Mouse (Mus musculus) erythroblast, adult 5-6 weeks (primary cell): Measurements from ENCODE around the gene Trim52. TPM values are rescaled to one million over a fixed set of nuclear protein-coding genes. Genes with fewer than 3 reads are reported as not detected.
"Not testable (repeated sequence)": the region's sequence is repeated elsewhere in the genome, so short reads cannot be mapped to it uniquely, and the experiment has no call there.

Experiments
- ATAC-seq: replicated peaks from 2 replicates; pipeline ENCODE4 v1.8.0; 2016; ENCODE audit warnings: moderate number of reproducible peaks, mild to moderate bottlenecking, moderate TSS enrichment, inconsistent platforms; ENCODE audit not compliant: poor library complexity, low FRiP score, severe bottlenecking
- total RNA-seq, 2 experiments: library from RNA; stranded (forward) in 1 of 2; stranded (reverse) in 1 of 2; fragments of 150-400 nt in 1 of 2; fragments of 200-764, 138-1000 nt in 1 of 2; gene quantifications; 2 replicates each; pipeline versions ENCODE4 v1.2.3 to v1.2.4; 2015 to 2017; ENCODE audit warnings: low replicate concordance in 2 of 2

The Trim52 gene
- total RNA-seq (2015; ENCODE audit: low replicate concordance) (not detected in 2 replicates), total RNA-seq (2017; ENCODE audit: low replicate concordance) (not detected in 2 replicates)

DNA sequence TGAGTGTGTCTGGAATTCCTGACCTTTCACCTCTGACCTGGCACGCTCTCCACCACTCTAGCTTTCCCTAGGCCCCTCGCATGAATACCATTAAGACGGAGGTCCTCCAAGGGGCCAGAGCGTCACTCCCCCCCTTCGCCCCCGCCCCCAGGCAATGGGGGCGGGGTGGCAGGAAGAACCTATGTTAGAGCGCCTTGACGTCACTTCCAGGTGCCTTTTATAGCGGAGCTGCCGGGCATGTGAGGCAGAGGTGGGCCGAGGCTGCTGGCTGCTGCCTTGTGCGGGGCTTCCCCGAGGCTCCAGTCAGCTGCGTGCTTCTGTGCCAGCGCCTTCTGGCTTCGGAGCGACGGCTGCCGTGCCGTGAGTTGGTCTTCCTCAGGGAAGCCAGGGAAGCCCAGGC, at the start of gene Trim52:
TSS of gene Trim52 (plus strand) at position 219 of the 400 bp plus-strand sequence.
- ATAC-seq = no peak

DNA sequence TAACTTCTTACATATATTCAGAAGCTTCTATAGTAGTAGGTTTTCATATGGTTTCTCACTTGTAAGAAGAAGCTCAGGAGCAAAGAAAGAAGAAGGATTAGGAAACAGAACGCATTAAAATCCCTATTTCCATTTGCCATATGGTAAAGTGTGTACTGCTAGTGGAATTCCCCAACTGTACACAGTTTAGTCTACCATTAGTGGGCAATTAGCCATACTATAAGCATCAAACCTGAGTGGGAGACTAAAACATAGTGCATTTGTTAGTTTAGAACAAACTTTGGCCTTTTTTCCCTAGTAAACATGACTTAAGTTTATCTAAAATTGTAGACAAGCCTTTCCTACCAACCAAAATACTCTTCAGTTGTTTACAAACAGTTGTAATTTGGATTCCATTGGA, 33.4 kb upstream of the Trim52 start:
- no peak for ATAC-seq

DNA sequence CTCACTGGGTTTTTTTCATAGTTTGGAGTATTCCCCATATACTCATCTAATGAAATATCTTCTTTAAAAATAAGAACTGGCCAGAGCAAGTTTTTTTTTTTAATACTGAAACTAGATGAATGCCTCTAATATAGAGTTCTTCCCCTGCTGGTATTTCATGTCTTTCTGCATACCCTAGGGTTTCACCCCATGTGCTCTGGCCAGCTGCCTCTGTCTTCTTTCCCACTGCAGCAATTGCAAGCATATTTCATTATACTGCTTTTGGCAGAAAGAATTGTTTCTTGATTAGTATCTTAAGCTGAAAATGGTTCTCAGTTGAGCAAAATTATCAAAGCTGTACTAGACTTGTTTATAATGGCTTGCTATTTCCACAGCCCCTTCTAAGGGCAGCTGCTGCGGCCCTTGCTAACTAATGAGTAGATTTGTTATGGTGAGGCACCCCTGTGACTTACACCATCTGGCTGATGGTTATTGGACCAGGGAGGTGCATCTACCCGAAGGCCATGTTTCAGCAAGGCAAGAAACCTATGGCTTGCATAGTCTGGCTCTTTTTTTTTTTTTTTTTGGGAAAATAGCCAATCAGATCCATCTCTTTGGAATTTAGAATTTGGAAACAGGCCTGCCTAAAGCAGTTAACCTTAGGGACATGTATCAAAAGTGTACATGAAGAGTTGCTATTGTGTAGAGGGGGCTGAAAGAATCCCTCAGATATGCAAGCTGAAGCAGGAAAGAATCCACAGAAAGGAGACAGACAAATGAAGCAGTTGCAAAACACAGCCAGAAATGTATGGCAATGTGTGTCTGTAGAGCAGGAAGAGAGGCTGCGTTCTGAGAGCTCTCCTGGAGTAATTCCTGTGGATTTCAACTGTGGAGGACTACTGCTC, 30.6 kb upstream of the Trim52 start:
- no peak for ATAC-seq

DNA sequence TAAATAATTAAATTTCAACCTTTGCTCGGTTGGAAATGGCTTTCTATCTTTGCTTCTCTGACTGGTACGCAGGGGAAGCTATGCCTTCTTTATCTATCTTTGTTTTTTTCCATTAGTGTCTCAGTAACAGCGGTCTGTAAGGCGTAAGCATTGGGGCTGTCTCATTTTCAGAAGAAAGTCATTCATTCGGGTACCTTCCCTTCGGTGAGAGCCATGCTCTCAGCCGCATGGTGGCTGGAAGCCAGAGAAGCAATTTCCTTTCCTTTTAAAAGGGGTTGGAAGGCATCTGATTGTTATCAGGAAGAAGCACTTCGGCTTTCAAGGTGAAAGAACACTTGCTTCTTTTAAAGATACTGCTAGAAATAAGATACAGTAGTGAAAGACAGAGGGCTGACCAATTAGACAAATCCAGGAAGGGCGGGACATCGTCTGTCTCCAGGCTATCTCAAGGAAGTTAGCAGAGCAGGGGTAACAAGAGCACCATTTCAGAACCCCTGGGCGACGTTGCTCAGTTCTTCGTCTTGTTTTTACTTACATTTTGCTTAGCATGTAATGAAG, 17.4 kb upstream of the Trim52 start:
- no peak for ATAC-seq

DNA sequence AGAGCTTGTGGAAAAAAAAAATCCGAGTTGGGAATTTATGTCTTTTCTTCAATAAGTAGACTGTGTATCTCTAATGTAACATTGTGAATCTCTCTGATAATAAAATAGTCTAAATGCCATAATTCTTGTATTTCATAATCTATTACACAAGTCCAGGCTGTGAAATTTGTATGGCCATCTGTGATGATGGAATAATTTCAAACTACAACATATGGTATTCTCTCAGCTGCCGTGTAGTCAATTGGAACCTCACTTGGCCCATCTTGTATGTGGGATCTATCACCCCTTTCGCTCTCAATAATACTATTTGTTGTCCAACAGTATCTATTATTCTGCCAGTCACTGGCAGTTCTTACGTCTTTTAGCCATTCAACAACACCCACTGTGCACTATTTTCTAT, 9.2 kb upstream of the Trim52 start:
- no peak for ATAC-seq

DNA sequence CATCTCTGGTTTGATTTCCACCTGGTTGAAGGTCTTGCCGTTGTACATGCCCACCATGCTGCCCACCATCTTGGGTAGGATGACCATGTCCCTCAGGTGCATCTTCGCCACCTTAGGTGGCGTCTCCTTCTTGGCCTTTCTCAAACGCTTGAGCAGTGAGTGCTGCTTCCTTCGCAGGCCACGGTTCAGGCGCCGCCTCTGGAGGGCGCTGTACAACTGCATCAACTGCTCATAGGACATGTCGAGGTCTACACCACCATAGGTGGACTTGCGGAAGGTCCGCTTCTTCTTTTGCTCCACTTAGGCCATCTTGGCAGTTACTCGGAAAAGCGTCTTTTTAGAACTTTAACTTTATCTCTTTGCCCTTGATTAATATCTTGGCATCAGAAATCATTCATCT, 5.1 kb upstream of the Trim52 start:
- ATAC-seq = no peak

DNA sequence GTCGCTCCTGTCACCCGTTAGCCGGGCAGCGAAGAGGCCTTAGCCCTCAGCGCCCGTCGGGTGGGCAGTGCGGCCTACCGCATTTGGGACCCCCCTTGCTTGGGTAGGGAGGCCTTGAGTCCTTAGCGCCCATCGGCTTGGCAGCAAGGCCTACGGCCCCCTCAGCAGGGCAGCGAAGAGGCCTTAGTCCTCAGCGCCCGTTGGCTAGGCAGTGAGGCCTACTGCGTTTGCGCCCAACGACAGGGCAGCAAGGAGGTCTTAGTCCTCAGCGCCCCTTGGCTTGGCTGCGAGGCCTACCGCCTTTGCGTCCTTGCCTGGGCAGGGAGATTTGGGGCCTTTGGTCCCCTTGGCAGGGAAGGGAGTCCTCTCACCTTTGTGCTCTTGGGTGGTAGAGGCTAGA, 427 bp downstream of the Trim52 start:
- ATAC-seq = no peak

DNA sequence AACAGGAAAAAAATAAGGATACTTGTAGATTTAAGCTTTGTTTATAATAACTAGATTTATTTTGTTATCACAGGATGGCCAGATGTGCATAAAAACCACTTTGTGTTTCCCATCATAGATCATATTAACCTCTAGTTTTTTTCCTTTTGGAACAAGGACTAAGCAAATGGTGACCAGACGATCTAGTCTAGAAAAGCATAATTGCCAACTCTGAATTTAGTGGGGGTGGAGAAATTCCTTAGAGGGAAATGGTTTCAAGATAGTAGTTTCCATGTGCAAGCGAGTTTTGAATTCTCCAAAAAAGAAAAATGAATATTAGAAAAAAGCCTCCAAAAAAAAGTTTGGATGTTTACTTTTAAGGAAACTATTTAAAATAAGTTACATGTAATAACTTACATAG, 13.4 kb downstream of the Trim52 start:
- ATAC-seq = no peak

DNA sequence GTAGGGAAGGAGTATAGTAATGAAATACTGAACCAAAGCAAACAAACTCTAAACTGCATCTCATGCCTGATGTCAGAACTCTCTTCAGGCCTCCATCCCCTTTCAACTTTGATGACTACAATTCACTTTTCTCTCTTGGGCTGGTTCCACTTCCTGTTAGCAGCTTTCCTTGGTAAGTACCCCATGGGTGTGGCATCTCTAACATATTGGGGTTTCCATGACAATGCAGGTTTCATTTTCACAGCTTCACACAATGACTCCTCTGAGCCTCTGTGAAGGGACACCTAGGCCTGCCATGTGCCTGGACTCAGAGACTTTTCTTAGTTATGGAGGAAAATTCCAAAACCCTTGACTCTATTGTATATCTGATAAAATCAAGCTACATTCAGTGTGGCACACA, 30.3 kb downstream of the Trim52 start:
- ATAC-seq = no peak

DNA sequence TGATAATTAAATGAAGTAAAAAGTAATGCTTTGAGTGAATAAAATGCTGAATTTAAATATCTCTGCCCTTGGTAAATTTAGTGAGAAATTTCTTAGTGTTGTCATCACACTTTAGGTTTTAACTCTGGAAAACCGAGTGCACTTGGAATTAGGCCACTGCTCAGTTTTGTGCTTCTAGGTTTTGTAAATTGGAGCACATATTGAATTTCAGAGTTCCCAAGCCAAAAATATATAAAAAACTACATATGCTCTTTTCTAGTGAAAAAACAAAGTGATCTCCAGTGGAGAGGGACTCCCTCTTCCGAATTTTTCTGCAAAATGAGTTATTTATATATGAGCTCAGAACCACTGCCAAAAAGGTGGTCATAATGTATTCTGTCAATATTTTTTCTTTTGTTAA, 45.2 kb downstream of the Trim52 start:
- no peak for ATAC-seq

DNA sequence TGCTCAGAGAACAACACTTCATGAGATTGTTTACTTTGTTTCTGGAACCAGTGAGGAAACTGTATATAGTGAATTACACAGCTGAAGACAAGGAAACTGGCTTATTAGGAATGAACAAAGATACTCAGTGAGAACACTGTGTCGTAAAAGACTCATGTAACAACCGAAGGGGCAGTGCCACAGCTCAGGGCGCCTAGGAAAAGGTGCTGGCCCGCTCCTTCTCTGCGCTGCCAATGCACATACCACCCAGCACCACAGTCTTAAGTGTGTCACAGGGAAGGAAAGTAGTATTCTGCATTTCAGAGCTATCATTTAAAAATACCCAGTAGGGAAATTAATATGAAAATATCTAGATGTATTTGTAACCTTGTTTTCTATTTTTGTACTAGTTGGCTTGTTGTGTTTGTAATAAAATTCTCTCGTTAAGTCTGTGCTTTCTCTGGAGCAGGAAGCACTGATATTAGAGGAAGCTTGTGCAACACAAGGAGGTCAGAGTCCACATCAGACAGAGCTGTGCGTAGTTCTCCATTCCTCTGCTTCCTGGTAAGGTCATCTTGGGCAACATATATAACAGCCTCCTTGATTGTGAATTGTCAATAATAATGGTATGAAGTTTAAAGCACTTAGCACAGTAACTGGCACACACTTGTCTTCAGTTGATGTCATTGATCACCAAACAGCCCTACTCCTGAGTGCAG, 49.0 kb downstream of the Trim52 start:
- no peak for ATAC-seq

DNA sequence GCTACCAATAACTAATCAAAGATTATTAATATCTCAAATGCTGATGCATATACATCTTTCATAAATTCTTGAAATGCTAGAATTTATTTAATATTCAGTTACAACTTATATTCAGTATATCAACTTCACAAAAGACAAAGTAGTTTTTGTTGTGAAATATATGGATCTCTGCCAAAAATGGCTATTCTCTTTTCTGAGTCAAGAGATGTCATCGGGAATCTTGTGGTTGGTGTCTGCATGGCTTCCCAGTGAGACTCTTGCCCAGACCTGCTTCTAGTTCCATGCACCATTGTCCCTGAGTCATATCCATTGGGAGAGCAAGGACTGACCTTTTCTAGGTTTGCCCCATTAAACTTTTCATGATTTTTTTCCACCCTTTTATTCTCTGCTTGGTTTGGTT, 50.5 kb downstream of the Trim52 start:
- no peak for ATAC-seq

DNA sequence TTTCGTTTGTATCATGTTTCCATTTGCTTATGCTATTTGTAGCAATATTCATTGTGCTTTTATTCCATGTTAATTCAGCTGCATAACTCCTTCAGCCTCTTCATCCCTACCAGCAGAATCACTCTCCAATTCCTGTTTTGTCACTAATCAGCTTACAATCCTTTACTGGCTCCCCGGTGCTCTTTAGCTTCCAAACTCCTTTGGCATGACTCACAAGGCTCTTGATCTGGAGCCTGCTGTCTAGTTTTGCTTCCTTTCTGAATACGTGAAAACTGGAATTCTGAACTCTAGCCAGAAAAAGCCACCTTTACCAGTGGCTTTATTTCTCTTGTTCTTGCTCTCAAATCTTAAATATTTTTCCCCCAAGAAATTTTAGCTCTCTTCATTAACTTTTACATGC, 56.3 kb downstream of the Trim52 start:
- ATAC-seq = no peak

DNA sequence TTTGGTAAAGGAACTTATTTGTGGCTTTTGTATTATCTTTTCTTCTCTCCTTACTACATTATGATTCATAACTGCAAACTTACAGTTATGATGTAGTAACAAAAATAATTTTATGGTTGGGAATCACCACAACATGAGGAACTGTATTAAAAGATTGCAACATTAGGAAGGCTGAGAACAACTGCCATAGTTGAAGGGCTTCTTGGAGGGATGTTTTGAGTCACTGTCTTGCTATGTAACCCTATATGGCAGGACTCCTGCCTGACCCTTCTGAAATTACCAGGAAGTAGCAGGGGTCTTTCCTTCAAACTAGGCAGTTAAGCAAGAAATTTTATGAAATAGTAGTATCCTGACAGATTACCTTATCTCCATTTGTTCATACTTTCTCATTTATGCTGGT, 57.2 kb downstream of the Trim52 start:
- no peak for ATAC-seq

DNA sequence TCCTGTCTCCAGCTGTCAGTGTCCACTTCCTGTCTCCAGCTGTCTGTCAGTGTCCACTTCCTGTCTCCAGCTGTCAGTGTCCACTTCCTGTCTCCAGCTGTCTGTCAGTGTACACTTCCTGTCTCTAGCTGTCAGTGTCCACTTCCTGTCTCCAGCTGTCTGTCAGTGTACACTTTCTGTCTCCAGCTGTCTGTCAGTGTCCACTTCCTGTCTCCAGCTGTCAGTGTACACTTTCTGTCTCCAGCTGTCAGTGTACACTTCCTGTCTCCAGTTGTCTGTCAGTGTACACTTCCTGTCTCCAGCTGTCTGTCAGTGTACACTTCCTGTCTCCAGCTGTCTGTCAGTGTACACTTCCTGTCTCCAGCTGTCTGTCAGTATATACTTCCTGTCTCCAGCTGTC, 57.9 kb downstream of the Trim52 start:
- not testable (repeated sequence) for ATAC-seq

DNA sequence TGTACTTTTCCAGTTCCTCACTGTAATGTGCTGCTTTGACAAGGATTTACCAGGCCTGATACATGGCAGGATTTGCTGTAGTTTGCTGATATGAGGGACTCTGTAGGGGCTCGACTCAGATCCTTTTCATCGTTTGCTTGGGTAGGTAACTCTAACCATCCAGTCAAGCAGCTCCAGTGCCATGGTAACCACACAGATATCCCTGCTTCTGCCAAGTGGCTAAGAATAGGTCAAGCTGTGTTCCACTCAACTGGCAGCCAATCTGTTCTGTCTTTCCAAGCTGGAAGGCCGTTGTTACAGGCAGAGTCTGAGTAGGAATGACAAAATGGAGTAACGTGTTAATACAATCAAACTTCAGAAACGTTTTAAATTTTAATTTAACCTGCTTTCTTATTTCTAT, 70.9 kb downstream of the Trim52 start:
- ATAC-seq = no peak

DNA sequence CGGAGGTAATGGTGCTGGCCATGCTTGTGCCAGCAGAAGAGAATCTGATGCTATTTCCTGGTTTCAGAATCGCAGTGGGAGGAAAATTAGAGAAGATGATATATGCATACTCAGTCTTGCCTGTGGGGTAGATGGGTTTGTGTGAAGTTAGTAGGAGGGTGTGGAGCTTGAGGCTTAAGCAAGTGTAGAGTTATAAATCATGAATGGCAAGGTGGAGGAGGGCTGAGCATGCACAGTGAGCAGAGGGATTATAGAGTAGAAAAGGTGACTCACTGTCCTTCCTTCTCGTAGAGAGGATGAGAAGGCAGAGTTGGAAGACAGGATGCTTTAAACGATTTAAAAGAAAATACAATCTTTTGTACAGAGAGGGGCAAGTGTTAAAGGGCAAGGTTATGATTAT, 72.2 kb downstream of the Trim52 start:
- no peak for ATAC-seq

DNA sequence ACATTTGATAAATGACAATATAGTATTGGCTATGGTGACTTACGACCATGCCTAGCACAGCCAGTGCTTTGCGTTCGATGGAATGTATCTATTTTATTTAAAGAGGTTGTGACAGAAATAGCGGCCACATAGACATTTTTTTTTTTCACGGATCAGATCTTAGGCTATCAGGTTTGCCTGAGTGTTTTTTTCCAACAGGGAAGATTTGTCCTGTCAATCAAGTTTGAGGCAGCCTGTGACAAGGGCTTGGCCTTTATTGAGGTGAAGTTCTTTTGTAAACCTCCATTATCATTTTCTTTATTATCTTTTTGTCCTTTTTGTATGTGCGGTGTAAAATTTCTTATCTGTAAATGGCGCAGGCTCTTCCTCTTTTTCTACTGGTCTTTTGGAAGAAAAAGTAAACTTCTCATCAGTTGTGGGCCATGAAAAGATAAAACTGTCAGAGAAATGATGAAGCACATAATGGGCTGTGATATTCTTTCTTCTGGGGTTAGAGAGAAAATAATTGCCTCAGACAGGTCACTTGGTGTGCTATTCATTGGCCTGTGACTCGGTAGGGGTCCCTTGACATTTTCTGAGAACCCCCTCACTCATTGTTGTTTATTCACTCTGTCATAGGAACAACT, 73.2 kb downstream of the Trim52 start:
- no peak for ATAC-seq

DNA sequence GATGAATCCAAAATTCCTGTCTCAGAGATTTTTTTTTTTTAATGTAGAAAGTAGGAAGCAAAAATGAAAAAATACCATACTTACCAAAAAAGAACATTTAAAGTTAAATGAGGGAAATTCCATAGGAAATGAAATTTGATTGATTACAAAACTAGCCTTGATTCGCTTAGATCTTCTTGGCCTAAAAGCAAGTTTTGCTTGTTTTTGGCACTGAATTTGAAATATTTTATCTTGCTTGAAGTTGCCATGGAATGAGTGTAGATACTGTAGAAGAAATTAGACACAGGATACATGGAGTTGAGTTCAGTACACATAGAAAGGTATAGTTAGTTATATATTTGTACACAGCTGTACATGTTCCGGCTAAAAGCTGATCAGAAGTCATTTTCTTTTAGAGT, 73.7 kb downstream of the Trim52 start:
- no peak for ATAC-seq

DNA sequence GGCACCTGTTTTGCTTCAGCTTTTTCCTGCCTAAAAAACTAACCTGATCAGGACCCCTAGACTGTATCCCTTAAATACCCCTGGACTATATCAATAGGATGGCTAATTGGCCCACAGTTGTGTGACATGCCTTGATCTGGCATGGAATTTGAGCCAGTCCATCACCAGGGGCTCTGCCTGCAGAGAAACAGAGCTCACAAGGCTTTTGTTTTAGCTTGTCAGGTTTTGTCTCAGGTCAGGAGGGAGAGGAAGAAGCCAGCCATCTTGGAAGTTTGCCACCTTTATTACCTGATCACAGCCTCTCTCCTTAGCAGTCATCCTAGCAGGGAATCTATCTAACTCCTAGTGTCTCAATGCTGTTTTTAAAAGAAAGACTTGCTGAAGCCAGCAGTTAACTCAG, 74.6 kb downstream of the Trim52 start:
- ATAC-seq = no peak

DNA sequence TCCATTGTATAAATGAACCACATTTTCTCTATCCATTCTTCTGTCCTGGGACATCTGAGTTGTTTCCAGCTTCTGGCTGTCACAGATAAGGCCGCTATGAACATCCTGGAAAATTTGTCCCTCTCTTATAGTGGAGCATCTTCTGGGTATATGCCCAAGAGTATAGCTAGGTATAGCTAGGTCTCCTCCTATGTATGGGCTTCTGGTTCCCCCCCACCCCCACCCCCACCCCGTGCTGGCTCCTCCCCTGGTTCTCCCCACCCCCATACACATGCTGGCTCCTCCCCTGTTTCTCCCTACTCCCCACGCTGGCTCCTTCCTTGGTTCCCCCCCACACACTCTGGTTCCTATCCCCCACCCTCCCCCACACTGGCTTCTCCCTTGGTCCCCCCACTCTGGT, 78.0 kb downstream of the Trim52 start:
- no peak for ATAC-seq
